Mouse (Mus musculus): ENCODE results near the gene Gab1.

DNA sequence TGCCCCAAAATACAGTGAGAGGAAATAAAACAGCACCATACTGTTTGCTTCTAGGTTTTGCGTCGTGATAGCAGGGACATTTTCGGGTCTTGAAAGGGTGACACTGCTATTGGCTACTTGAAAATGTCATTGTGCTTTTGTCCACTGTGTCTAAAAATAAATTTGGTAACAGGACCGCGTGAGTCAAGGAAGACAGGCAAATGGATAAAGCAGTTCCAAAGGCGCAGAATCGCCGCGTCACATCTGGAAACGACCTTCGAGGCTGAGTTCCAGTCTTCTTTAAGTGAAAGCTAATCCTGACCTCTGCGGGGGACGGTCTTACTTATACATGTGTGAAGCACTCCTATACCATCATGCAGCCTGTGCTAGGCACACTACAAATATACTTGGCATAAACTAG is 35.0 kb downstream of the Gab1 start:
- TF ChIP-seq MAX (IDR thresholded peaks at IDR 0.05; ENCODE audit: low read length) (no peak), POLR2A (IDR thresholded peaks at IDR 0.05; ENCODE audit: control insufficient read depth in 1 of 2, insufficient read depth in 1 of 2, low read depth in 1 of 2, low read length in 2 of 2, poor library complexity in 1 of 2) (no peak)
